Mouse (Mus musculus) intestine, postnatal 0 days (tissue): ENCODE results near the gene Urad. TPM values are rescaled to one million over a fixed set of nuclear protein-coding genes. Genes with fewer than 3 reads are reported as not detected.

Experiments
- ATAC-seq: fragments of 200-750 bp; cut with Nextera tagmentation; 2 replicates; pipeline ENCODE4 v1.8.0; 2017; ENCODE audit warnings: mild to moderate bottlenecking, moderate TSS enrichment, moderate library complexity
- H3K27ac ChIP-seq: fragments of 300-500 bp; sonication (generic); 2 replicates; pipeline ENCODE4 v1.5.1; 2014; ENCODE audit warnings: mild to moderate bottlenecking, low read depth, low read length, moderate library complexity
- H3K27me3 ChIP-seq: fragments of 300-500 bp; sonication (generic); replicated peaks from 2 replicates; pipeline ENCODE4 v1.6.1; 2014; ENCODE audit warnings: low read length, mixed read lengths; ENCODE audit not compliant: control insufficient read depth, insufficient read depth
- H3K36me3 ChIP-seq: fragments of 300-500 bp; sonication (generic); 2 replicates; pipeline ENCODE4 v1.6.1; 2014; ENCODE audit warnings: mild to moderate bottlenecking, moderate library complexity; ENCODE audit not compliant: control insufficient read depth, insufficient read depth
- H3K4me1 ChIP-seq: fragments of 300-500 bp; sonication (generic); replicated peaks from 2 replicates; pipeline ENCODE4 v1.6.1; 2014; ENCODE audit warnings: antibody characterized with exemption, low read length, mixed read lengths; ENCODE audit not compliant: control insufficient read depth, insufficient read depth
- H3K4me2 ChIP-seq: fragments of 300-500 bp; sonication (generic); replicated peaks from 2 replicates; pipeline ENCODE4 v1.6.1; 2014; ENCODE audit warnings: low read depth, mild to moderate bottlenecking, moderate library complexity
- H3K4me3 ChIP-seq: fragments of 300-500 bp; sonication (generic); 2 replicates; pipeline ENCODE4 v1.5.1; 2014; ENCODE audit warnings: low read depth, low read length
- H3K9ac ChIP-seq: fragments of 300-500 bp; sonication (generic); 2 replicates; pipeline ENCODE4 v1.6.1; 2014; ENCODE audit warnings: mild to moderate bottlenecking, low read depth, low read length
- H3K9me3 ChIP-seq: fragments of 300-500 bp; sonication (generic); 2 replicates; pipeline ENCODE4 v1.6.1; 2016; ENCODE audit warnings: mixed run types; ENCODE audit not compliant: control insufficient read depth
- CTCF ChIP-seq: sonication (generic); IDR thresholded peaks from 2 replicates; pipeline ENCODE4 v1.5.1; 2016; ENCODE audit warnings: low read depth, mild to moderate bottlenecking, control low read depth, antibody characterized with exemption, moderate library complexity
- WGBS: fragments of 180-500 bp; shearing (Covaris S2); extraction: QIAGEN DNeasy Blood & Tissue Kit; methylation state at CpG from one replicate; pipeline ENCODE4 v1.1.7; 2014; 5-methylcytosine and 5-hydroxymethylcytosine counted together
- polyA plus RNA-seq: library from polyadenylated mRNA; unstranded; fragments of >200 nt; fragmentation: Nextera tagmentation; extraction: Ambion mirVana; gene quantifications from 2 replicates; pipeline ENCODE4 v1.2.1, GENCODE M21; 2015

Gene Urad
- polyA plus RNA-seq, 1 experiment from 2014 or later: 1.1 TPM

- H3K4me2 ChIP-seq: peak overlapping the region; percentile 69
Observed at GRCm38 (mm10) chr5:147304276-147305155, 17.7 kb downstream of the Urad start.

GRCm38 (mm10) chr5:147302746-147303400 is 19.4 kb downstream of the Urad start:
- 6% methylated on average over 13 of the region's 13 CpGs for WGBS
- TF ChIP-seq CTCF: no peak
- ATAC-seq: no peak
- H3K9ac ChIP-seq: peak overlapping the region; percentile 94
- peak overlapping the region; percentile 69 for H3K4me2 ChIP-seq
- H3K4me3 ChIP-seq: peak overlapping the region; percentile 74
- H3K27ac ChIP-seq: no peak overlapping the region
- H3K4me1 ChIP-seq: no peaks in the 10 kb centered on the region
- no peaks in the 10 kb centered on the region for H3K9me3 ChIP-seq
- peaks cover 8% of the 10 kb centered on the region; the same call in 1 of the 2 replicates for H3K36me3 ChIP-seq
- peaks cover 18% of the 10 kb centered on the region; the same call in 1 of the 2 replicates for H3K27me3 ChIP-seq

More at GRCm38 (mm10) chr5:147304276-147305155, 17.7 kb downstream of the Urad start:
- no peak for TF ChIP-seq CTCF
- under 1% methylated on average over 54 of the region's 54 CpGs for WGBS
- Histone ChIP-seq H3K4me3 (peak overlapping the region; percentile 74), H3K4me1 (no peaks in the 10 kb centered on the region), H3K9ac (peak overlapping the region; percentile 94), H3K27ac (peak overlapping the region; percentile 90; the same call in 1 of the 2 replicates), H3K36me3 (peaks cover 8% of the 10 kb centered on the region; the same call in 1 of the 2 replicates), H3K9me3 (no peaks in the 10 kb centered on the region), H3K27me3 (peaks cover 22% of the 10 kb centered on the region; the same call in 1 of the 2 replicates)
- ATAC-seq: no peak

- peaks cover 14% of the 10 kb centered on the region; the same call in 1 of the 2 replicates for H3K27me3 ChIP-seq
- no peaks in the 10 kb centered on the region for H3K4me1 ChIP-seq
- H3K4me3 ChIP-seq: peak overlapping the region; percentile 74
- no peak for TF ChIP-seq CTCF
- no peaks in the 10 kb centered on the region for H3K9me3 ChIP-seq
- H3K27ac ChIP-seq: peak overlapping the region; percentile 29
- H3K4me2 ChIP-seq: peak overlapping the region; percentile 69
- ATAC-seq: no peak
- H3K36me3 ChIP-seq: peaks cover 8% of the 10 kb centered on the region; the same call in 1 of the 2 replicates
- peak overlapping the region; percentile 94 for H3K9ac ChIP-seq
- WGBS: 11% methylated on average over 8 of the region's 8 CpGs
Observed at GRCm38 (mm10) chr5:147302141-147302540, 20.1 kb downstream of the Urad start.

- TF ChIP-seq CTCF: no peak
- Histone ChIP-seq H3K4me3 (peak overlapping the region; percentile 74), H3K4me1 (no peaks in the 10 kb centered on the region), H3K9ac (peak overlapping the region; percentile 94), H3K4me2 (peak overlapping the region; percentile 69), H3K27ac (peak overlapping the region; percentile 29), H3K9me3 (no peaks in the 10 kb centered on the region), H3K27me3 (peaks cover 14% of the 10 kb centered on the region; the same call in 1 of the 2 replicates), H3K36me3 (peaks cover 8% of the 10 kb centered on the region; the same call in 1 of the 2 replicates)
- no peak for ATAC-seq
- WGBS: 4% methylated on average over 10 of the region's 10 CpGs
Observed at GRCm38 (mm10) chr5:147301781-147302070, 20.5 kb downstream of the Urad start.

GRCm38 (mm10) chr5:147300917-147301780 is 21.1 kb downstream of the Urad start:
- Histone ChIP-seq H3K9ac (peak overlapping the region; percentile 94), H3K9me3 (no peaks in the 10 kb centered on the region), H3K27ac (peak overlapping the region; percentile 29), H3K4me2 (peak overlapping the region; percentile 69), H3K4me1 (no peaks in the 10 kb centered on the region), H3K4me3 (peak overlapping the region; percentile 74), H3K27me3 (peaks cover 8% of the 10 kb centered on the region; the same call in 1 of the 2 replicates), H3K36me3 (peaks cover 8% of the 10 kb centered on the region; the same call in 1 of the 2 replicates)
- no peak for ATAC-seq
- TF ChIP-seq CTCF: no peak
- WGBS: 2% methylated on average over 21 of the region's 21 CpGs
